Mouse (Mus musculus) thymus, postnatal 36 days (tissue): ENCODE data around the gene Fam131c.

Experiments
- DNase-seq, 2 experiments: peaks; one replicate each; pipeline ENCODE4 v3.0.0; 2022; ENCODE audit warnings: mixed read lengths in 2 of 2

Gene Fam131c

GRCm38 (mm10) chr4:141415924-141416323, 47.9 kb downstream of the Fam131c start, which contains the start of gene Clcnkb:
Gene Clcnkb (minus strand): TSS chr4:141416014.
- DNase-seq: no peak

- no peak for DNase-seq
Measured at GRCm38 (mm10) chr4:141419398-141420191, 51.6 kb downstream of the Fam131c start.

DNA sequence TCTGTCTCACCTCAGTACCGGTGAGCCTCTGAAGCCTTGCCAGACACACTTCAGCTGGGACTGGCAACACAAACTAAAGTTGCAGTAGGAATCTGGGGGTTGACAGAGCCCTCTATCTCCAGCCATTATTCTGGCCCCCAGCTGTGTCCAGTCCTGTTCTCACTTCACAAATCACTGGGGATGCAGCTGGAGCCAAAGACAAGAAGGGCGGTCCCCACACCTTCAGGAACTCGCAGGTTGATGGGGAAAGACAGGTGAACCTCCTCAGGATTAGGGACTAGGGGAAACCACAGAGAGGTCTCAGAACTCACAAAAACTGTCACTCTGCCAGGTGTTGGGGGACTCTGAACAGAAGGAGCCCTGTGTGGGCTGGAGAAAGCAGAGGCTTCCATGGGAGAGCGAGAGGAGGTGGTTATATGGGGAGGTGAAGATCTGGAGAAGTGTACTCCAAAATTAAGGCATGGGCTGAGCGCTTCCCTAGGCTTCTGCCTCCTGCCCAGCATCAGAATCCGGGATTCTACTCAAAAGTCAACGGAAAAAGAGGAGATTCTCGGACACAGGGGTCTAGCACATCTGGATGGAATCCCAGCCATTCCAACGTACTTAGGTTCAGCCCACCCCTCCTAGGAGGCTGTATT, 52.3 kb downstream of the Fam131c start, which contains the start of gene Hspb7:
Gene Hspb7, plus strand, starts transcription at position 588 of the 638 bp plus-strand sequence.
- DNase-seq: no peak

DNA sequence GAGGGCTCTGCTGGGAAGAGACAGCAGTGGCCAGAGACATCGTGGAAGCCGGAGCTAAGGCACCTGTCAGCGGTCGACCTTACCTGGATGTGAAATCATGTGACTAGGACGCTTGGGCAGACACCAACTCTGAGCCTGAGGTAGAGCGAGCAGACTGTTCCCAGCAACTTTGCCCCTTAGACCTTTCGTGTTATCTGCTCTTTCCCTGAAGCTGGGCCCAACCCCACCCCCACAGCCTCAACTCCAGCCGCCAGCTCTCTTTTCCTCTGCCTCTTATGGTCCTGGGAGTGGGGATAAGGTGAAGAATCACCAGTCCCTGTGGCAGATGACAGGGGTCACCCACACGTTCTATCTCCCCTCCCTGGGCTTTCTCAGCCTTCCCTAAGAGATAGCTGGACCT, 52.9 kb downstream of the Fam131c start:
- DNase-seq: no peak

GRCm38 (mm10) chr4:141421423-141421822, 53.4 kb downstream of the Fam131c start:
- no peak for DNase-seq

GRCm38 (mm10) chr4:141422841-141423240, 54.8 kb downstream of the Fam131c start:
- DNase-seq: no peak

- DNase-seq: no peak
Measured at GRCm38 (mm10) chr4:141423288-141423687, 55.3 kb downstream of the Fam131c start.

- no peak for DNase-seq
Measured at GRCm38 (mm10) chr4:141423691-141424431, 55.8 kb downstream of the Fam131c start.

DNA sequence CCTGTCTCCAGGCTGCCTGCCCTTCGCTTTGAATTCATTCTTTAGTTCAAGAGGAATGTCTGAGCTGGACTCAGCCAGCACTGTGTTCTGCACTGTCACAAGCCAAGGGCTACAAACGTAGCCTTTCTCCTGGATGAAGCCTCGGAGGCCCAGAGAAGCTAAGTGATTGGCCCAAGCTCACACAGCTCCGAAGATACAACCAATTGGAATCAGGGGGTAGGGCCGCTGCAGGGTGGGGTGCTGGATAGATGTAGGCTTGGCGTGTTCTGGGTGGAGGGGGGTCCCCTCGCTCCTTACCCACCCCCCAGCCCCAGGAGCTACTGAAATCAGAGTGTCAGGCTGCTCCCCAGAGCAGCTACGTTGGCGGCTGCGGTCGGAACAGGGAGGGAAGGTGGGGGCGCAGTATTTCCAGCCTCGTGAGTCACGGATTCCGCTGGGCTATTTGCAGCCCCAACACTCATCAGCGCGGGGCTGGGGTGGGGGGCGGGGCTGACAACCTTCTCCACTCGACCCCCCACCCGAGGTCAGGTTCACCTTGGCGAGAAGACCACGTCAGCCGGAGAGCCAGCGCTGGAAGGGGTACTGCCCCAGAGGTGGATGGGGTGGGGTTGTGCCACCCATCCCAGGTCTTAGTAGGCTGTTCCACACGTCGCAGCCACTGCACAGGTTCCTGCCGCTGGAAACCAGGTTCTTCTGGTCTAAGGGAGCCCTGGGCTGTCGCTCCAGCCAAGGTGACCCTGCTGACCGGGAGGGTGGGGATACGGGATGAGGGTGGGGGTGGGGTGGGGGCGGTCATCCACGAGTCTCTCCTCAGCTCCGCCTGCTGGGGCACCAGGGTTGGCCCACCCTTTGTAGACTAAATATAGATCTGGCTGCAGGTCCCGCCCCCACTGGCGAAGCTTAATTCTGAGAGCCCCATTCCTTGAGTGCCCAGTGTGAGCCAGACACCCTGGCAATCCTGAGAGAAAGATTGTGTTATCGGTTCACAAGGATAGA, 57.8 kb downstream of the Fam131c start:
- peak; percentile 33 to 57 for DNase-seq

DNA sequence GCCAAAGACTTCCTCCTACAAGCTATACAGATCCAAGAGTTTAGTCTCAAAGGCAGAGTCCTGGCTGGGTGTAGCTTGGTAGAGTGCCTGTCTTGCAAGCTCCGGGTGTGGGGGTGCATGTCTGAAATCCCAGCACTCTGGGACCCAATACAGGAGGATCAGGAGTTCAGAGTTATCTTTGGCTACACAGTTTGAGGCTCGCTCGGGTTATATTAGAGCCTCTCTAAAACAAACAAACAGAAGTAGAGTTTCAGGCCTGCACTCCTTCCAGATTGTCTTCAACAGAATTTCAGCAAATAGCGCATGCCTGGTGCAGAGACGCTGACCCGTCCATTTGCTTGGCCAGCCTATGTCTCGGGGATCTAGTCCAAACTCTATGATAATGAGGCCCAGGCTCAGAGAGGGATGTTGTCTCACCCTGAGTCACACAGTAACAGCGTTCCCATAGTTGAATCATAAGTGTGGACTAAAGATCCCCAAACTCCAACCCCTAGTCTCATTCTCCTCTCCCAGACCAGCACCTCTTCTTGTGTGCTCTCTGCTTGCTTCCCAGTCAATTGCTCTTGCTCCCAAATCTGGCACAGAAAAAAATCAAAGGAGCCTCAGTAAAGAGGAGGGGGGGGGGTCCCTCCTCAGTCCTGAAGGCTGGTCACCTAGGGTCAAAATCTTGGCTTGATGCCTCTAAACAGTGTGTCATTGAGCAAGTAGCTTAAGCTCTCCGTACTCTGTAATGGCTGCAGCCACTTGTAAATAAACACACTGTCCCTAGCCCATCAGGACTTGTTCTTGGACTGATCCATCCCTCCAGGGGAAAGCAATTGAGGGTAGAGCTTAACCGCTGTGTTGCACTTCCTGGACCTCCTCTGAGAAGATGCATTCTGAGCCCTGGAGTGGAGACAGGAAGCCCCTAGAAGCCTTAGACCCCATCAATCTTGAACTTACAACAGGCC, 59.1 kb downstream of the Fam131c start:
- DNase-seq: no peak

- DNase-seq: no peak
Measured at GRCm38 (mm10) chr4:141427921-141428320, 59.9 kb downstream of the Fam131c start.

DNA sequence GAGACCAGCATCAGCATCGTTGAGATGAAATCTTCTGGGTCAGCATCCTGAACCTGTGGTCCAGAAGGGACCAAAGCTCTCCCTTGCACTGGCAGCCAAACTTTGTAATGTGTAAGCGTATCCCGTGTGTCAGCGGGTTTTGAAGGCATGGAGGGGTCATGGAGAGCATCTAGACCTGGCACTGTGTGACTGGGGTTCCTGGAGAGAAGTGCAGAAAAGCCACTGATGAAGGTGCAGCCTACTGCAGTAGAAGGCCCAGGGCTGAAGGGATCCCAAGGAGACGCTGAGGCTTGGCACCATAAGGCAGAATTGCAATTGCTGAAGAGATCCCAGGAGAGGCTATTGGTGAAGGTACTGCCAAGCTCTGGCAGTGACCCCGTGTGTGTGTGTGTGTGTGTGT, 61.4 kb downstream of the Fam131c start:
- DNase-seq: no peak

DNA sequence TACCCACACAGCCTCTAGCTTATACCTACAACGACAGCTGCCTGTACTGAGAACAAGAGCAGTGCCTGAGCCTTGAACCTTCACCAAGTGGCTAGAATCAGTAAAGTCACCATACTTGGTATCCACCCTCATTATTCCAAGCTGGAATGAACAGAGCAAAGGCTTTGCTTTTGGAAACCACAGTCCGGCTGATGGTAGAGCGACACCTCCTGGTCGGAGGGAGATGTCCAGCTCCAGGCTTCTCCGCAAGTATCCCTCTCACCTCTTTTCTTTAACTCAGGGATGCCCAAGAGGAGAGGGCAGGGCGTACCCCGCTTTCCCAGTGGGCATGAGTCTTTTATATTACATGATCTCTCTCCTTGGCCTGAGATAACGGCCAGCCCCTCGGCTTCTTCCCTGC, 61.8 kb downstream of the Fam131c start:
- no peak for DNase-seq

DNA sequence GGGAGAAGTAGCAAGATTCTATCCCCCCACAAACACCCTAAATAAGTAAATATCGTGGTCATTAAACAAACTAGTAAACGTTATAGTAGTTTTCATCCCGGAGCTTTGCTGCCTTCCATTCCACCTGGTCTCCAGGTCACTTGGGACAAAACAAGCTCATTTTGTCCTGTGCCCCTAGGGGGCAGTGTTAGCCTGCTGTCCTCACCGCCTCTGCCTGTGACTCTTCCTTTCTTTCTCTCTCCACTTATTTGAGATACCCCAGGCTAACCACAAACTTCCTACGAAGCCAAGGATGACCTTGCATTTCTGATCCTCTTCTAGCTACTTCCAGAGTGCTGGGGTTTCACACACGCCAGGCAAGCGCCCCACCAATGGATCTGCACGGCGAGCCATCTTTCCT, 63.0 kb downstream of the Fam131c start:
- peak; percentile 66 to 74 for DNase-seq

GRCm38 (mm10) chr4:141432666-141433065, 64.6 kb downstream of the Fam131c start:
- DNase-seq: no peak

GRCm38 (mm10) chr4:141433191-141433590, 65.2 kb downstream of the Fam131c start:
- DNase-seq: no peak
